Mouse (Mus musculus): ENCODE measurements around the gene Chst14.

The Chst14 gene

GRCm38 (mm10) chr2:118905433-118906117 is 20.7 kb upstream of the Chst14 start:
- peak; percentile 52 to 56 for DNase-seq (ENCODE audit: low spot score in 2 of 2)

GRCm38 (mm10) chr2:118906118-118906492 is 20.2 kb upstream of the Chst14 start:
- peak in 1 of 2 experiments; percentile 22 for DNase-seq (ENCODE audit: low spot score in 2 of 2)

- no peak for DNase-seq (ENCODE audit: low spot score in 2 of 2)
These were observed 18.5 kb upstream of the Chst14 start for GRCm38 (mm10) chr2:118907781-118908180.

- DNase-seq (ENCODE audit: low spot score in 2 of 2), result no peak
These were observed 17.1 kb upstream of the Chst14 start for GRCm38 (mm10) chr2:118909151-118909550.

- DNase-seq (ENCODE audit: low spot score in 2 of 2), result no peak
These were observed 15.6 kb upstream of the Chst14 start for GRCm38 (mm10) chr2:118910605-118911278.

- no peak for DNase-seq (ENCODE audit: low spot score in 2 of 2)
These were observed 13.6 kb upstream of the Chst14 start for GRCm38 (mm10) chr2:118912706-118913105.

- no peak for DNase-seq (ENCODE audit: low spot score in 2 of 2)
These were observed 12.6 kb upstream of the Chst14 start for GRCm38 (mm10) chr2:118913551-118914276.

GRCm38 (mm10) chr2:118914685-118915084 is 11.6 kb upstream of the Chst14 start:
- no peak for DNase-seq (ENCODE audit: low spot score in 2 of 2)

GRCm38 (mm10) chr2:118916436-118916835 is 9.9 kb upstream of the Chst14 start:
- no peak for DNase-seq (ENCODE audit: low spot score in 2 of 2)

GRCm38 (mm10) chr2:118918543-118918942 is 7.8 kb upstream of the Chst14 start:
- no peak for DNase-seq (ENCODE audit: low spot score in 2 of 2)

GRCm38 (mm10) chr2:118920428-118920827 is 5.9 kb upstream of the Chst14 start:
- DNase-seq (ENCODE audit: low spot score in 2 of 2), result no peak

- no peak for DNase-seq (ENCODE audit: low spot score in 2 of 2)
These were observed 344 bp upstream of the Chst14 start for GRCm38 (mm10) chr2:118925952-118926351.

- DNase-seq (ENCODE audit: low spot score in 2 of 2), result no peak
These were observed 873 bp downstream of the Chst14 start for GRCm38 (mm10) chr2:118926998-118927739.

GRCm38 (mm10) chr2:118941341-118941740 is 15.0 kb downstream of the Chst14 start:
- peak; percentile 36 to 48 for DNase-seq (ENCODE audit: low spot score in 2 of 2)

- DNase-seq (ENCODE audit: low spot score in 2 of 2), result no peak
These were observed 16.9 kb downstream of the Chst14 start for GRCm38 (mm10) chr2:118943232-118943631.

GRCm38 (mm10) chr2:118948818-118949217 is 22.5 kb downstream of the Chst14 start:
- no peak for DNase-seq (ENCODE audit: low spot score in 2 of 2)

GRCm38 (mm10) chr2:118949699-118950098 is 23.4 kb downstream of the Chst14 start:
- DNase-seq (ENCODE audit: low spot score in 2 of 2), result no peak

GRCm38 (mm10) chr2:118956497-118956896 is 30.2 kb downstream of the Chst14 start:
- no peak for DNase-seq (ENCODE audit: low spot score in 2 of 2)

- DNase-seq (ENCODE audit: low spot score in 2 of 2), result no peak
These were observed 33.3 kb downstream of the Chst14 start for GRCm38 (mm10) chr2:118959644-118960043.

- DNase-seq (ENCODE audit: low spot score in 2 of 2), result no peak
These were observed 34.1 kb downstream of the Chst14 start for GRCm38 (mm10) chr2:118960413-118960812.

GRCm38 (mm10) chr2:118961546-118961945 is 35.2 kb downstream of the Chst14 start:
- no peak for DNase-seq (ENCODE audit: low spot score in 2 of 2)

Data from spleen, postnatal 36 days (tissue).